Mouse (Mus musculus) layer of hippocampus, postnatal 25 days (tissue): ENCODE measurements around the gene Mtch1. TPM values are rescaled to one million over a fixed set of nuclear protein-coding genes. Genes with fewer than 3 reads are reported as not detected.
"Not testable (repeated sequence)": the region's sequence is repeated elsewhere in the genome, so short reads cannot be mapped to it uniquely, and the experiment has no call there.

Experiments used
- DNase-seq, 2 experiments: peaks; one replicate each; pipeline ENCODE4 v3.0.0; 2022; ENCODE audit warnings: mixed read lengths in 2 of 2, low spot score in 1 of 2; ENCODE audit errors: extremely low spot score in 1 of 2
- total RNA-seq, 2 experiments: library from RNA; stranded (reverse); gene quantifications; 2 replicates each; pipeline ENCODE4 v1.2.3; 2021

Mtch1 gene
- 100 to 1,000 TPM; 556 to 630 TPM for total RNA-seq

GRCm38 (mm10) chr17:29347645-29348256 lies at the start of gene Mtch1:
Gene Mtch1 (minus strand): TSS chr17:29347934.
- DNase-seq, result peak; percentile 91 to 95

- peak; percentile 65 to 75 for DNase-seq
These were observed 49.1 kb upstream of the Mtch1 start for GRCm38 (mm10) chr17:29396821-29397242.

GRCm38 (mm10) chr17:29396056-29396799 lies 48.5 kb upstream of the Mtch1 start:
- DNase-seq, result no peak

GRCm38 (mm10) chr17:29395381-29395780 lies 47.6 kb upstream of the Mtch1 start:
- no peak for DNase-seq

- DNase-seq, result not testable (repeated sequence)
These were observed 47.0 kb upstream of the Mtch1 start for GRCm38 (mm10) chr17:29394761-29395160.

GRCm38 (mm10) chr17:29394106-29394760 lies 46.5 kb upstream of the Mtch1 start:
- DNase-seq, result no peak

- DNase-seq, result no peak
These were observed 45.8 kb upstream of the Mtch1 start for GRCm38 (mm10) chr17:29393335-29394089.

- DNase-seq, result no peak
These were observed 43.5 kb upstream of the Mtch1 start for GRCm38 (mm10) chr17:29391280-29391679.

GRCm38 (mm10) chr17:29388978-29389377 lies 41.2 kb upstream of the Mtch1 start:
- no peak for DNase-seq

GRCm38 (mm10) chr17:29385746-29386145 lies 38.0 kb upstream of the Mtch1 start:
- no peak for DNase-seq

GRCm38 (mm10) chr17:29384850-29385438 lies 37.2 kb upstream of the Mtch1 start:
- no peak for DNase-seq

- DNase-seq, result no peak
These were observed 36.2 kb upstream of the Mtch1 start for GRCm38 (mm10) chr17:29383923-29384322.

- no peak for DNase-seq
These were observed 34.7 kb upstream of the Mtch1 start for GRCm38 (mm10) chr17:29382417-29382816.

- DNase-seq, result peak in 1 of 2 experiments; percentile 61
These were observed 33.7 kb upstream of the Mtch1 start for GRCm38 (mm10) chr17:29381472-29381871.

GRCm38 (mm10) chr17:29380241-29380640 lies 32.5 kb upstream of the Mtch1 start:
- no peak for DNase-seq

GRCm38 (mm10) chr17:29378056-29378455 lies 30.3 kb upstream of the Mtch1 start:
- DNase-seq, result no peak

GRCm38 (mm10) chr17:29375871-29376270 lies 28.1 kb upstream of the Mtch1 start:
- DNase-seq, result no peak

- peak; percentile 87 to 97 for DNase-seq
These were observed 23.4 kb upstream of the Mtch1 start for GRCm38 (mm10) chr17:29370984-29371723.

GRCm38 (mm10) chr17:29368726-29369125 lies 21.0 kb upstream of the Mtch1 start:
- no peak for DNase-seq
